Mouse (Mus musculus) frontal cortex, postnatal 25 days (tissue): ENCODE data around the gene Rab19.
"Not testable (repeated sequence)": the region's sequence is repeated elsewhere in the genome, so short reads cannot be mapped to it uniquely, and the experiment has no call there.

ENCODE experiments used
- DNase-seq, 2 experiments: peaks; one replicate each; pipeline ENCODE4 v3.0.0; 2022; ENCODE audit warnings: low spot score in 2 of 2

Gene Rab19

GRCm38 (mm10) chr6:39430722-39431121 is 49.7 kb downstream of the Rab19 start:
- DNase-seq: no peak

GRCm38 (mm10) chr6:39433174-39433573 is 52.2 kb downstream of the Rab19 start:
- no peak for DNase-seq

- no peak for DNase-seq
These were observed 52.7 kb downstream of the Rab19 start for GRCm38 (mm10) chr6:39433701-39434100.

GRCm38 (mm10) chr6:39434111-39434885 is 53.3 kb downstream of the Rab19 start:
- DNase-seq: no peak

GRCm38 (mm10) chr6:39434886-39435492 is 54.0 kb downstream of the Rab19 start:
- no peak for DNase-seq

GRCm38 (mm10) chr6:39435875-39436274 is 54.9 kb downstream of the Rab19 start:
- no peak for DNase-seq

- not testable (repeated sequence) for DNase-seq
These were observed 56.5 kb downstream of the Rab19 start for GRCm38 (mm10) chr6:39437519-39437918.
